Mouse (Mus musculus) lung, embryonic 15.5 days (tissue): ENCODE measurements around the gene Scarf2. TPM values are rescaled to one million over a fixed set of nuclear protein-coding genes. Genes with fewer than 3 reads are reported as not detected.

Experiments
- ATAC-seq: fragments of 200-750 bp; cut with Nextera tagmentation; 2 replicates; pipeline ENCODE4 v1.8.0; 2017; ENCODE audit warnings: moderate number of reproducible peaks, borderline replicate concordance; ENCODE audit not compliant: low FRiP score, low TSS enrichment; ENCODE audit errors: extremely low read depth
- H3K27ac ChIP-seq: fragments of 300-500 bp; sonication (generic); 2 replicates; pipeline ENCODE4 v1.5.1; 2015; ENCODE audit warnings: moderate library complexity, mild to moderate bottlenecking, inconsistent platforms
- H3K27me3 ChIP-seq: fragments of 300-500 bp; sonication (generic); 2 replicates; pipeline ENCODE4 v1.6.1; 2015; ENCODE audit warnings: inconsistent platforms
- H3K36me3 ChIP-seq: fragments of 300-500 bp; sonication (generic); 2 replicates; pipeline ENCODE4 v1.6.1; 2015; ENCODE audit warnings: inconsistent platforms
- H3K4me1 ChIP-seq: fragments of 300-500 bp; sonication (generic); 2 replicates; pipeline ENCODE4 v1.6.1; 2015; ENCODE audit warnings: inconsistent platforms
- H3K4me2 ChIP-seq: fragments of 300-500 bp; sonication (generic); 2 replicates; pipeline ENCODE4 v1.6.1; 2015; ENCODE audit warnings: inconsistent platforms, mild to moderate bottlenecking, moderate library complexity
- H3K4me3 ChIP-seq: fragments of 300-500 bp; sonication (generic); 2 replicates; pipeline ENCODE4 v1.5.1; 2015; ENCODE audit warnings: mild to moderate bottlenecking, inconsistent platforms
- H3K9ac ChIP-seq: fragments of 300-500 bp; sonication (generic); 2 replicates; pipeline ENCODE4 v1.6.1; 2015; ENCODE audit warnings: inconsistent platforms
- H3K9me3 ChIP-seq: fragments of 300-500 bp; sonication (generic); 2 replicates; pipeline ENCODE4 v1.6.1; 2016; ENCODE audit warnings: inconsistent platforms
- WGBS: fragments of 180-500 bp; shearing (Covaris S2); methylation state at CpG from one replicate; pipeline ENCODE4 v1.1.7; 2015; 5-methylcytosine and 5-hydroxymethylcytosine counted together
- polyA plus RNA-seq: library from polyadenylated mRNA; unstranded; fragments of >200 nt; fragmentation: Nextera tagmentation; extraction: Ambion mirVana; gene quantifications from 2 replicates; pipeline ENCODE4 v1.2.1, GENCODE M21; 2015

Scarf2 gene
- polyA plus RNA-seq, 1 experiment from 2014 or later = 20.5 TPM

- WGBS = 5% methylated on average over 5 of the region's 5 CpGs
These were observed 15.0 kb downstream of the Scarf2 start for GRCm38 (mm10) chr16:17812120-17812519.

GRCm38 (mm10) chr16:17813173-17813572 is 16.1 kb downstream of the Scarf2 start:
- Histone ChIP-seq H3K4me1 (peaks cover 40% of the 10 kb centered on the region), H3K36me3 (0 out of 2 replicates have a peak, but pooled peaks cover 4% of the 10 kb centered on the region), H3K27me3 (peaks cover 19% of the 10 kb centered on the region), H3K9me3 (no peaks in the 10 kb centered on the region), H3K27ac (no peak overlapping the region), H3K4me2 (no peak overlapping the region), H3K9ac (no peak overlapping the region), H3K4me3 (no peak overlapping the region)
- ATAC-seq = no peak
- WGBS = 36% methylated on average over 4 of the region's 4 CpGs

More at GRCm38 (mm10) chr16:17812120-17812519, 15.0 kb downstream of the Scarf2 start:
- Histone ChIP-seq H3K4me1 (peaks cover 51% of the 10 kb centered on the region), H3K4me3 (no peak overlapping the region), H3K4me2 (no peak overlapping the region), H3K27me3 (peaks cover 24% of the 10 kb centered on the region), H3K36me3 (0 out of 2 replicates have a peak, but pooled peaks cover 7% of the 10 kb centered on the region), H3K9ac (no peak overlapping the region), H3K9me3 (no peaks in the 10 kb centered on the region), H3K27ac (no peak overlapping the region)
- ATAC-seq = no peak

- H3K27me3 ChIP-seq = peaks cover 15% of the 10 kb centered on the region
- peak overlapping the region; percentile 57 for H3K9ac ChIP-seq
- H3K4me3 ChIP-seq = peak overlapping the region; percentile 52
- no peak overlapping the region for H3K27ac ChIP-seq
- H3K9me3 ChIP-seq = no peaks in the 10 kb centered on the region
- peak; percentile 81 for ATAC-seq
- H3K4me1 ChIP-seq = peaks cover 18% of the 10 kb centered on the region
- H3K4me2 ChIP-seq = peak overlapping the region; percentile 87
- WGBS = 2% methylated on average over 62 of the region's 63 CpGs
- H3K36me3 ChIP-seq = no peaks in the 10 kb centered on the region
These were observed 18.6 kb downstream of the Scarf2 start for GRCm38 (mm10) chr16:17815411-17816402.

GRCm38 (mm10) chr16:17816528-17816927 is 19.4 kb downstream of the Scarf2 start:
- WGBS = 80% methylated on average over 8 of the region's 8 CpGs
- H3K9ac ChIP-seq = no peak overlapping the region

GRCm38 (mm10) chr16:17826500-17826899 is 29.4 kb downstream of the Scarf2 start:
- no peak overlapping the region for H3K27ac ChIP-seq
- H3K9ac ChIP-seq = no peak overlapping the region
- no peaks in the 10 kb centered on the region for H3K36me3 ChIP-seq
- H3K4me2 ChIP-seq = no peak overlapping the region
- no peak overlapping the region for H3K4me3 ChIP-seq
- WGBS = 67% methylated on average over 2 of the region's 2 CpGs
- no peaks in the 10 kb centered on the region for H3K4me1 ChIP-seq
- no peak for ATAC-seq
- H3K27me3 ChIP-seq = peaks cover 31% of the 10 kb centered on the region
- no peaks in the 10 kb centered on the region for H3K9me3 ChIP-seq

More at GRCm38 (mm10) chr16:17816528-17816927, 19.4 kb downstream of the Scarf2 start:
- H3K4me1 ChIP-seq = peaks cover 17% of the 10 kb centered on the region
- no peaks in the 10 kb centered on the region for H3K36me3 ChIP-seq
- H3K9me3 ChIP-seq = no peaks in the 10 kb centered on the region
- no peak overlapping the region for H3K4me2 ChIP-seq
- ATAC-seq = no peak
- H3K4me3 ChIP-seq = no peak overlapping the region
- H3K27ac ChIP-seq = no peak overlapping the region
- peaks cover 19% of the 10 kb centered on the region for H3K27me3 ChIP-seq

GRCm38 (mm10) chr16:17828229-17828628 is 31.1 kb downstream of the Scarf2 start:
- Histone ChIP-seq H3K27ac (no peak overlapping the region), H3K4me2 (no peak overlapping the region), H3K9ac (no peak overlapping the region), H3K36me3 (no peaks in the 10 kb centered on the region), H3K4me1 (peaks cover 5% of the 10 kb centered on the region; the same call in 1 of the 2 replicates), H3K27me3 (peaks cover 42% of the 10 kb centered on the region), H3K9me3 (no peaks in the 10 kb centered on the region), H3K4me3 (no peak overlapping the region)
- ATAC-seq = no peak
- WGBS = 83% methylated on average over 2 of the region's 2 CpGs

GRCm38 (mm10) chr16:17828867-17829266 is 31.8 kb downstream of the Scarf2 start:
- Histone ChIP-seq H3K36me3 (no peaks in the 10 kb centered on the region), H3K9ac (no peak overlapping the region), H3K9me3 (no peaks in the 10 kb centered on the region), H3K27ac (no peak overlapping the region), H3K4me1 (peaks cover 8% of the 10 kb centered on the region; the same call in 1 of the 2 replicates), H3K4me2 (no peak overlapping the region), H3K27me3 (peaks cover 49% of the 10 kb centered on the region), H3K4me3 (no peak overlapping the region)
- 68% methylated on average over 3 of the region's 3 CpGs for WGBS
- ATAC-seq = no peak

GRCm38 (mm10) chr16:17830385-17831178 is 33.5 kb downstream of the Scarf2 start:
- Histone ChIP-seq H3K4me2 (no peak overlapping the region), H3K27me3 (peaks cover 66% of the 10 kb centered on the region), H3K4me3 (no peak overlapping the region), H3K9me3 (no peaks in the 10 kb centered on the region), H3K27ac (no peak overlapping the region), H3K36me3 (no peaks in the 10 kb centered on the region), H3K9ac (no peak overlapping the region), H3K4me1 (peaks cover 14% of the 10 kb centered on the region; the same call in 1 of the 2 replicates)
- 67% methylated on average over 10 of the region's 10 CpGs for WGBS
- ATAC-seq = no peak

- Histone ChIP-seq H3K27me3 (peaks cover 78% of the 10 kb centered on the region), H3K27ac (no peak overlapping the region), H3K9me3 (no peaks in the 10 kb centered on the region), H3K4me3 (no peak overlapping the region), H3K9ac (no peak overlapping the region), H3K4me2 (no peak overlapping the region), H3K4me1 (peaks cover 14% of the 10 kb centered on the region; the same call in 1 of the 2 replicates), H3K36me3 (no peaks in the 10 kb centered on the region)
- no peak for ATAC-seq
- 16% methylated on average over 11 of the region's 11 CpGs for WGBS
These were observed 34.7 kb downstream of the Scarf2 start for GRCm38 (mm10) chr16:17831781-17832180.

- no peak for ATAC-seq
- Histone ChIP-seq H3K4me3 (peak within 1 kb of the TSS; percentile 56), H3K4me1 (peaks cover 14% of the 10 kb centered on the region; the same call in 1 of the 2 replicates), H3K4me2 (peak within 1 kb of the TSS; percentile 97), H3K9me3 (no peaks in the 10 kb centered on the region), H3K36me3 (no peaks in the 10 kb centered on the region), H3K27me3 (peaks cover 87% of the 10 kb centered on the region), H3K9ac (peak within 1 kb of the TSS; percentile 25), H3K27ac (no peak within 1 kb of the TSS)
- 30% methylated on average over 7 of the region's 7 CpGs for WGBS
These were observed 35.7 kb downstream of the Scarf2 start, which contains the start of gene B830017H08Rik for GRCm38 (mm10) chr16:17832821-17833220. B830017H08Rik (plus strand) TSS chr16:17833121.

GRCm38 (mm10) chr16:17833321-17833680 is 36.2 kb downstream of the Scarf2 start:
- WGBS = 0% methylated on average over 37 of the region's 37 CpGs
- Histone ChIP-seq H3K27me3 (peaks cover 87% of the 10 kb centered on the region), H3K4me3 (peak overlapping the region; percentile 56), H3K9me3 (no peaks in the 10 kb centered on the region), H3K9ac (peak overlapping the region; percentile 25), H3K4me1 (peaks cover 14% of the 10 kb centered on the region; the same call in 1 of the 2 replicates), H3K36me3 (no peaks in the 10 kb centered on the region), H3K4me2 (peak overlapping the region; percentile 97), H3K27ac (no peak overlapping the region)
- ATAC-seq = peak; percentile 45; the same call in 1 of the 2 replicates
